Mouse (Mus musculus) v-Abl transformed pro-B cells (cell line): Measurements from ENCODE around the gene Trim46.

Experiments used
- in situ Hi-C, 2 experiments: fragments of 400-800 bp; cut with MboI; formaldehyde crosslinking; loops; one replicate each; pipeline ENCODE4 v1.15.1; 2025; ENCODE audit not compliant: unreplicated experiment in 2 of 2

Gene Trim46

GRCm38 (mm10) chr3:89276061-89276460 lies 30.0 kb upstream of the Trim46 start:
- in situ Hi-C loops: no loop called here

DNA sequence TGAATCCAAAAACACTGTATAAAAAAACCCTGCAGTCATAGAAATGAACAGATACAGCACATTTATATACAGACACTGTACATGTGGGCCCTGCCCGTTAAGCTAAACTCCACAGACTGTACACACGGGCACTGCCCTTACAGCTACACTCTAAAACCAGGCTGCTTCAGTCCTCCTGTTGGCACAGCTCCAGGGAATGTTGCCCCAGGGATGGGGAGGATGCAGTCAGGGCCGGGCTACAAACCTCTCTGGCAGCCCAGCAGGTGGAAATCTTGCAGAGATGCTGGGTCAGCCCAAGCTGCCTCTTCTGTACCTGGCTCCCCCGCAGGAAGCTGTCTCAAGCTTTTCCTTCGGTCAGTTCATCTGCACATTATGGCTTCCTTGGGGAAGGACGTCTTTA lies 25.7 kb upstream of the Trim46 start:
- in situ Hi-C loops: no loop called here

- in situ Hi-C loops: no loop called here
These were observed 24.8 kb upstream of the Trim46 start for GRCm38 (mm10) chr3:89270891-89271290.

DNA sequence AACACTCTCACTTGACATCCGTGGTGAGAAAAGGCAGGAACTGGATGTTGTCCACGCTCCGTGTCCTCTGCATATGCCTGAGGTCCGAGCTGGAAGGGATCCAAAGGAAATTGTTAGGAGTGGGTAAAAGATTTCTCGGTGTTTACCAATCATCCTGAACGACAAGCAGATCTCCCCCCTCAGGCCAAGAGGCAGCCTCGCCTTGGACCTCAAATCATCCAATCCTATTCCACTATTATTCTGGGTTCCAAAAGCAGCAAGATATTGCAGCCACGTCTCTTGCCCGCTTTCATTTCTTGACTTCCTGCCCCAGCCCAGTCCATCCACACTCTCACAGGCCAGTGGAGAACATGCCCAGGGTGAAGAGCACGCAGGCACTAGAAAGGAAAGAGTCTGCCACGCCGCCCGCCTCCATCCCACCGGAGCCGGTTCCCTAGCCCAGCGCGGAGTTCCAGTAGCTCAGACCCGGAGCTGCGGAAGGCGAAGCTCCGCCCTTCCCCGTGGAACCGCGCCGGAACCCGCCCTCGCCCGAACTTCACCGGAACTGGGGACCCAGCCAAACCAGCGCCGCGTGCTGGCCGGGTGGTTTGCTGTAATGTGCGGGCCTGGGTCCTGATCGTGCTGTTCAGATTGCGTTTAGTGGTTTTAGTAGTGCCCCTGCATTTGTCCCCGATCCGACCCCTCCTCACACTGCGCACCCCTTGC lies 24.1 kb upstream of the Trim46 start, which contains the start of gene Slc50a1:
Gene Slc50a1, minus strand, starts transcription at position 520 of the 705 bp plus-strand sequence.
- in situ Hi-C loops: no loop called here

- in situ Hi-C loops: no loop called here
These were observed 22.8 kb upstream of the Trim46 start for GRCm38 (mm10) chr3:89268916-89269315.

GRCm38 (mm10) chr3:89266439-89266893 lies 20.4 kb upstream of the Trim46 start:
- in situ Hi-C loops: no loop called here

DNA sequence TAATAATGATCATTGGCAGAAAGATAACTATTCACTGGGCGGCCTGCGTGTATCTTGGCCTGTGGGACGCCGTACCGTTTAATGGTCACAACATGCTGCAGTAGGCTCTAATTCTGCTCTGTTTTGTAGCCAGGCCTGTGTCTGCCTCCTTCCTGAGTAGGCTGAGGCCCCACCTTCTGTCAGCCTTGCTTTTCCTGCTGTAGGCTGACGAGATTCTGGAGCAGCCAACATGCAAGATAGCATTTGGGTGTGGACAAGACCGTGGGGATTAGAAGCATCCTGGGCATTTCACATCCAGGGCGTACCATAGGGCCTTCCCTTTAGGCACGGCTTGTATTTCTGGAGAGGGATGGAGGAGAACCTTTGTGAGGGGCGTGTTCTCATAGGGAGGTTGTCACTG lies 16.3 kb upstream of the Trim46 start:
- in situ Hi-C loops: no loop called here

DNA sequence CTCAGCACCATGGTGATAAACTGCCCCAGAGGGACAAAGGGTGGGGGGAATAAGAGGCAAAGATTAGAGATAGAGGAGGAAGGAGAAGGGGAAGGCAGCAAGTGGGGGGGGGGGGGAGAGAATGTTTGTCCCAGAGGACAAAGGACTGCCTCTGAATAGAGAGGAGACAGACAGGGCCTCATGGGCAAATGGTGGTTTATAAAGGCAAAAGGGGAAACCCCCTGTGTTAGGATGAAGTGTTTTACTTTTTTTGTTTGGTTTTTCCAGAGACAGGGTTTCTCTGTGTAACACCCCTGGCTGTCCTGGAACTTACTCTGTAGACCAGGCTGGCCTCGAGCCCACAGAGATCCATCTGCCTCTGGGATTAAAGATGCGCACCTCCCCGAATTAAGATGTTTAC lies 14.1 kb upstream of the Trim46 start:
- in situ Hi-C loops: no loop called here

DNA sequence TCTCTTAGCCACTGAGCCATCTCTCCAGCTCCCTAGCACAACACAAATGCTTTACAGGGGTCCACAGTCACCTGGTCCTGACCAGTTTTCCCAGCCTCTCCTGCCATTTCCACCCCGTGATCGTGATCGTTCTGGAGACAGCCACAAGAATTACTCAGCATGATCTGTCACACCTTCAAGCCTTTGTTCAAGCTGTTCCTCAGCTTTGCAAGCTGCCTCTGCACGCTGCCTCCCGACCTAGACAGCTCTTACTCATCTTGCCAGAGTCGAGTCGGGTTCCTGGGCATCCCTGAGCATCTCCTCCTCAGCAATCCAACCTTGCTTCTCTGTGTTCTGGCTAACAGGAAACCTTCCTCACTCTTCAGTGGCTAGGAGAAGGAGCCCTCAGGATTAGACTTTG lies 13.0 kb upstream of the Trim46 start, which contains the start of gene Dpm3:
Gene Dpm3, plus strand, starts transcription at position 283 of the 400 bp plus-strand sequence.
- in situ Hi-C loops: no loop called here

DNA sequence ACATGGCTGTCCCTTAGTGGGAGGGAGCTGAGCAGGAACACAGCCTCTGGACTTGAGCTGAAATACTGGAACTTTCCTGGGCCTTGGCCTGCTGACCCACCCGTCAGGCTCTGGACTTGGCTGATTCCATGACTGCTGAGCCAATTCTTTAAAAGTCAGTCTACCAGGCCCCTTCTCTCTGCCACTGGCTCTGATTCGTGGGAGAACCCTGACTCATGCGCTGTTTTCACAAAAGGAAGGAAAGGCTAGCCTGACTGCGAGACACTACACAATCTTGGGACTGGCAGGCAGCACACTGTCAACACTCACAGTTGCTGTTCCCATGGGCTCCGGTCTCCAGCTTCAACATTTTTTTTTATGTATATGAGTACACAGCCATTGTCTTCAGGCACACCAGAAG lies 10.1 kb upstream of the Trim46 start:
- in situ Hi-C loops: no loop called here

- in situ Hi-C loops: no loop called here
These were observed 8.9 kb upstream of the Trim46 start for GRCm38 (mm10) chr3:89254994-89255393.

DNA sequence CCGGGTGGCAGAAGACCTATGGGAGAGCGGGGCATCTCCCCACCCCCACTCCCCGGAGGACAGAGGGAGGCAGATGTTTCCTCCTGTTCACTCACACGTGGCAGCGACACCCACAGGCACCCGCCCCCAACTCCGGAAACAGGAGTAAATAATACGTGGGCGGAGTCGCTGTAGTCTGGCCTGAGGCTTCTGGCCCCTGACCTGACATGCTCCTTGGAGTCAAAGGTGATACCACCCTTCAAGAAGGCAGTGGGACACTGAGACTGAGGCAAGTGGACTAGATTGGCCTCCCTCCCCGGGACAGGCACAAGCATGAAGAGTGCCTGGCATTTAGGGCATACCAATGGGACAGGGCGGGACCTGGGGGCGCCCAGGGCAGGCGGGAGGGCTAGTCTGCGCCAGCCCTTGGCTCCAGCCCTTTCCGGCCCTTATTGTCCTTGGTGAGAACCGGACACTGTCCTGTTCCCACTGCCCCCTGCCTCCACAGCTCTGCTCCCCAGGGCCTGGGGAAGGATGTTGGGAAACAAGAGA lies 5.3 kb upstream of the Trim46 start:
- in situ Hi-C loops: no loop called here

DNA sequence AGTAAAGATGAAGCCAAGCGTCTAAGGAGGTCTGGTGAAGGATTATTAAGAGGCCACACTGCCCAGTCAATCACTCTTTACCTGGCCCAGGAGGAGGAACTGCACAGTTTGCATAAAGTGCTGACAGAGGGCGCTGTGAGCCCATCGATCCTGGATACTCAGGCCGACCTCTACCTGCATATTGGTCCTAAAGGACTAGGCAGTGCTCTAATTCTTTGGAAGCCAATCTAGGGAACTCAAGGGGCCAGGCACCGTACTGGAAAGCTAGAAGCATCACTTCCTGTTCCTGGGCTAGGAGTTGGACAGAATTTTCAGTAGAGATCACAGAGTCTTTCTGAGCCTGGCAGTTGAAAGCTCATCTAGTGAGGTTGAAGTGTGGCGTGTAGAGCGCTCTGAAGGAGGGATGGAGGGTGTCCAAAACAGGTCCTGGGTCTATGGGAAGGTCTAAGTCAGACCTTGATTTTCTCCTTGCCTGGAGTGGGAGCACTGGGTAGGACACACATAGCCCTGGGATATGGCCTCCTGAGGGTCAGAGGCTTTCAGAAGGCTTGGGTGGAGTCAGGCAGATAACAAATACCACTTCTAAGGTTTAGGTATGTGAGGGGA lies 4.4 kb upstream of the Trim46 start:
- in situ Hi-C loops: no loop called here

DNA sequence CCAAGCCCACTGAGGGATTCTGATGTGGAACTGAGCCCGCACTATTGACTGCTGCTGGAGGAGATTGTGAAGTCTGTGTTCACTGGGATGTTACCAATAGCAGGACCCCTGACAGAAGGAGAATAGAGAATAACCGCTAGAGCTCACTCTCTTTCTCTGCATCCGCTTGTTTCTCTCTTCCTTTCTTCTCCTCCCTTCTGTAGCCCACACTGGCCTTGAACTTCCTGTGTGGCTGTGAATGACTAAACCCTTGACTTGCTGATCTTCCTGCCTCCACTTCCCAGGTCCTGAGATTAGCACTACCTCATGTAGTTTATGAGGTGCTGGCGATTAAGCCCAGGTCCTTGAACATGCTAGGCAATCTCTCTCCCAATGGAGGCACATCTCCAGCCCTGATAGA lies 1.4 kb upstream of the Trim46 start:
- in situ Hi-C loops: loop anchor here (5.0 to 10.0 kb wide), 4 partner anchors 35 to 527 kb away; partner anchors contain the start of genes Efna1 (in 2 of the 2) and Ube2q1 (in 1 of the 2)

DNA sequence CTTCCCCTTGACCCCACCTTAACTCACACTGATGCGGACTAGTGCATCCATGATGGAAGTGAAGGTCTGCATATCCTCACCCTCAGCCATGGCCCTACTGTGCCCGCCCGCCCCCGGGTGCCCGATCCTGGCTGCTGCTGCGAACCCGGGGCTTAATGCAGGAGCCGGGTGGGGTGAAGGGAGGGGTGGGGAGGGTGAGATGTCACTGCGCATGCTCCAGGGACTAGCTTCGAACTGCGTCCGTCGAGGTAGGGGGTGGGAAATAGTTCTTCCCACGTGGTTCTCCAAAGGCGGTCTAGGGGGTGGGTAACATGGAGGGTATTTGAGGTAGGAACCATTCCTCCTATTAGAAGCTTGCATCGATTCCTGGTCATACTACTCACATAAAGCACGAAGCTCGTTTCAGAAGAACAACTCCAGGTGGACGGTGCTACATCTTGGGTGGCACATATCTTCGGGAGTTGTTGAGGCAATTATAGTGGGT lies 379 bp downstream of the Trim46 start, which contains the start of gene Krtcap2:
Gene Krtcap2, plus strand, starts transcription at position 279 of the 484 bp plus-strand sequence.
- in situ Hi-C loops: loop anchor here (5.0 to 10.0 kb wide), 4 partner anchors 37 to 529 kb away; partner anchors contain the start of genes Efna1 (in 2 of the 2) and Ube2q1 (in 1 of the 2)

DNA sequence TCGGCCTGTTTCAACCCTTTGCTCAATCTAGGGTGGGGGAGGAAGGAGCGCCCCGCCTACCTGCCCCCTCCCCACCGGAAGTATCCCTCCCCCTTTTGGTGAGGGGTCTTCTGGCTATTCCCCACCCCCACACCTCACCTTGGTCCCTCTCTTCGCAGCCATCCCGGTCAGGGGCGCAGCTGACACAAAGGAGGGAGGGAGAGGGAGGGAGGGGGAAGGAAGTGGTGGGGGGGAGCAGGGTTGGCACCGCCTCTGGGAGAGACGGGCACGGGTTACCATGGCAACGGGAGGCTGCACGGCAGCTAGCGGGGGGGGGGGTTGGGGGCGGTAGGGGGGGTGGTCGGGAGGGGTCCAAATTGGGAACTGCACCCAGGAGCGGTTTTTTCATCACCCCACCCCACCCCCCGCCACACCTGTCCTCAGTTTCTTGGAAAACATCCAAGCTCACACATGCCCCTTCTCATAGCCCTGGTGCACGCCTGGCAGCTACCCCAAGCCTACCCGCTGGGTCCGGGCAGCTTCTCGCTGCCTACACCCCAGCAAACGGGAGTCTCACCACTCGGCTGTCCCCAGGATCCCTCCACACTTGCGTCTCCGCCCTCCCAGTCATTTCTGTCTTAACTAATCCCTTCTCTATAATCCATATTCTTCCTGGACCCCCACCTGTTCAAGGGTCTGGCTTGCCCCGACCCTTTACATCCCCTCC lies 974 bp downstream of the Trim46 start:
- in situ Hi-C loops: loop anchor here (5.0 to 10.0 kb wide), 4 partner anchors 37 to 530 kb away; partner anchors contain the start of genes Efna1 (in 2 of the 2) and Ube2q1 (in 1 of the 2)

GRCm38 (mm10) chr3:89244158-89244981 lies 1.7 kb downstream of the Trim46 start:
- in situ Hi-C loops: loop anchor here in 1 of 2 experiments (10.0 kb wide), 2 partner anchors 240 to 530 kb away; partner anchors contain the start of gene Ube2q1

DNA sequence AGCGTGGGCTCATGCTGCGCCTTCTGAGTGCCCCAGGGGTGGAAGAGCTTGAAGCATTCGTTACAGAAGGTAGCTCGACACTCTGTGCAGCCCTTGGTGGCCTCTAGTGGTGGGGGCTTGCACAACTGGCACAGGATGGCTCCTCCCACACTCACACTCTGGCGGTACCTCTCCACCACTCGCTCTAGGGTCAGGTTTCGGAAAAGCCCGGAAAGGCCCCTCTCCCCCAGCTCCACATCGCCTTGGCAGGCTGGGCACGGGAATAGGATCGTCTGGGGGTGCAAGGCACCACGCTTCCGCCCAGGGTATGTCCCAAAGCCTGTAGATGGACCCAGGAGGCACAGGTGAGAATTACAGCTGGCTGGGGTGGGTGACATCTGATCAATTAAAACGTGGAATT lies 2.5 kb downstream of the Trim46 start:
- in situ Hi-C loops: loop anchor here in 1 of 2 experiments (10.0 kb wide), 2 partner anchors 241 to 531 kb away; partner anchors contain the start of gene Ube2q1

DNA sequence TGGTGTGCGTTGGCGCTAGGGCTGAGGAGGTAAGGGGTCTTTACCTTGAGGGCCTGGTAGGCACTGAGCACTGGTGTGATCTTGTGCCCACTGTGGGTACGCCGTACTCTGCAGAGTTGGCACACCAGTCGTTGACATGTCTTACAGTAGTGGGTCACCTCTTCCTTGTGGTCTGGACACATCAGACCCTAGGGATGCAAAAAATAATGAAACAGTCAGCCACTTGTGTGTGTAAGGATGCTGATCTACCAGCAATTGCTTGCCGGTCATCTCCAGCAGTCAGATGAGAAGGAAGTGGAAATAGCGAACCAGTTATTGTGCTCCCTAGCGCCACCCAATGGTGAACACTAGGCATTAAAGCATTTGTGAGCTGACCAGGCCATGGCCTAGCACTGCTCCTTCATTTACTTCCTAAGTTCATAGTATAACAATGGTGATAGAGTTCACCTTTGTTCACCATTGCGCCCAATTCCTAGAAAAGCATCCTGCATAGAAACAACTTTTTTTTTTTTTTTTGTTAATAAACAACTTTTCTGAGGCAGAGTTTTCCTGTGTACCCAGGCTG lies 3.7 kb downstream of the Trim46 start:
- in situ Hi-C loops: loop anchor here in 1 of 2 experiments (10.0 kb wide), 2 partner anchors 242 to 532 kb away; partner anchors contain the start of gene Ube2q1
